Mouse (Mus musculus): ENCODE results near the gene Gm9733.

GRCm38 (mm10) chr3:15332063-15332462 is at the start of gene Gm9733:
- no peak for TF ChIP-seq CTCF (IDR thresholded peaks at IDR 0.05; ENCODE audit: insufficient read depth, low read length)
- no peak for TF ChIP-seq POLR2A (IDR thresholded peaks at IDR 0.05; ENCODE audit: borderline replicate concordance, extremely low read depth, low read depth, low read length)

Data from lung, adult 2 months (tissue).